Mouse (Mus musculus): ENCODE results near the gene Asah2. TPM values are rescaled to one million over a fixed set of nuclear protein-coding genes. Genes with fewer than 3 reads are reported as not detected.
"Not testable (repeated sequence)": the region's sequence is repeated elsewhere in the genome, so short reads cannot be mapped to it uniquely, and the experiment has no call there.

Asah2 gene
- total RNA-seq (2021): 10 to 100 TPM; 22.7 to 23.2 TPM
- long read RNA-seq, experiment 1, partial matches to known transcripts: 0 of 2 reads
- long read RNA-seq, experiment 1, other reads (novel, unspliced or antisense): 2 of 2 reads
- long read RNA-seq, experiment 2, partial matches to known transcripts: 0 of 5 reads
- long read RNA-seq, experiment 2, other reads (novel, unspliced or antisense): 5 of 5 reads

DNA sequence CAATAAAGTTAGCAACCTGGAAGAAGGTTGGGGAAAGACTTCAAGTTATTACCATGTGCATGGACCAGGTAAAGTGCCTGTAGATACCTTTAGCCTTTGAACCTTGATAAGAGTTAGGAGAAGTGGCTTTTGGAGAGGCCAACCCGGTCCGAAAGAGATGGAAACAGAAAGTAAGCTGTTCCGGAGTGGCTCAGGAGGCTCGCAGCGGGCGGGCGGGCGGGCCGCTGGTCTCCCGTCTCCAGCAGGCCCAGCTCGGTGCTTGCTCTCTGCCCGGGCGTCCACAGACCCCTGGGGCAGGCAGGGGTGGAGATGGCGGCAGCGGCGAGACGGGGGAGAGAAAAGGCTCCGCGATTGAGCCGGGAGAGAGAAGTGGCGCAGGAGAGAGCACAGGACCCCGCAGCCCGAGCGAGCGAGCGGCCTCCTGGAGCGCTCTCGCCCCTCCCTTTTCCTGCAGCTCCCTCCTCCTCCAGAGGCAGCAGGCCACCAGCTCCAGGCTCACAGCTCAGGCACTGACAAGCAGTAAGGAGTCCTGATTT, at the start of gene Asah2:
TSS of gene Asah2 (minus strand) at position 441 of the 536 bp plus-strand sequence.
- peak; percentile 37 to 56 for DNase-seq (ENCODE audit: low spot score in 2 of 2)

DNA sequence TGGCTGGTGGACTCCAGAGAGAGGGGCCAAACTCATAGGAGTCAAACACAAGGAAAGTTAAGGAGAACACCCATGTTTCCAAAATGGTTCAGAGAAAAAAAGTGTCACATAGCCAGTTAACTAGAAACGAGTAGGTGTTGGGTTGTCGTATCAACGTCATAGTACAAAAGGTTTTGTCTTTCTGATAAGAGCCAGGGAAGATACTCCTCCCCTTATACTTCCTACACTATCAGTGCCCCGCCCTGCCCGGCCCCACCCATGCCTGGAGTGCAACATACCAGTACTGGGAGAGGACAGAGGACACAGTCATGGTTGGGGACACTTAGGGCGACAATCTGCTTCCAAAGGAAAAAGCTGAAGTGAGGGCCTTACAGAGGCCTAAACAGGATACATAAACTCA, 49.0 kb upstream of the Asah2 start:
- no peak for DNase-seq (ENCODE audit: low spot score in 2 of 2)

DNA sequence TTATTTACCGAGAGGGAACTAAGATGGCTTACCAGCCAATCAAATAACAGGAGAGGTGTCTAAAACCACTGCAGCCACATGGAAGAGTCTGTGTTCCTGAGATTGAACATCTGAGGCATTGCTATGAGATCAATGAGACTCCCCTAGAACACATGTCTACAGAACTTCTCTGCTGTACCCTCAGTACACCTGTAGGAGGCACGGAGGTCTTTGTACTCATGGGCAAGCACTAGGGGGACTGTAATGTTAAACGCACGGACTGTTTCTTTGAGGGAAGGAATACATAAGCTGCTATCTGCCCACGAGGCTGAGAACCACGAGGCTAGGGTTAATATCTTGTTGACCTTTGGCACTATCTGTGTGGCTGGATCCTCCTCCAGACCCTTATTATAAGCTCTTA, 44.5 kb upstream of the Asah2 start:
- no peak for DNase-seq (ENCODE audit: low spot score in 2 of 2)

DNA sequence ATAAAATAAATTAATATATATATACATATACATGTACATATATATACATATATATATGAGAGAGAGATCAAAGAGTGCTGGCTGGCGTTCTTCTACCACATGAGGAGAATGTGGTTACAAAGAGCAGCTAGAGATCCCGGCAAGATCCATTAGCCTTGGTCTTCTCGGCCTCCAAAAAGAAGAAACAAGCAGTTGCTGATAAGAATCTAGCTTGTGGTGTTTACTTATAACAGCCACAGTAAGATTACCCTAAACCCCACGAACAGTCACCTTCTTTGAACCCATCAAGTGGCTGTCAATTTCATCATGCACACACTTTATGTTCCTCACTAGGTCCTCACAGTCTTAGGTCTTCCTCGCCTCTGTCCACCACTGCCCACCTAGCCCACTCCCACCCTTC, 40.7 kb upstream of the Asah2 start:
- no peak for DNase-seq (ENCODE audit: low spot score in 2 of 2)

DNA sequence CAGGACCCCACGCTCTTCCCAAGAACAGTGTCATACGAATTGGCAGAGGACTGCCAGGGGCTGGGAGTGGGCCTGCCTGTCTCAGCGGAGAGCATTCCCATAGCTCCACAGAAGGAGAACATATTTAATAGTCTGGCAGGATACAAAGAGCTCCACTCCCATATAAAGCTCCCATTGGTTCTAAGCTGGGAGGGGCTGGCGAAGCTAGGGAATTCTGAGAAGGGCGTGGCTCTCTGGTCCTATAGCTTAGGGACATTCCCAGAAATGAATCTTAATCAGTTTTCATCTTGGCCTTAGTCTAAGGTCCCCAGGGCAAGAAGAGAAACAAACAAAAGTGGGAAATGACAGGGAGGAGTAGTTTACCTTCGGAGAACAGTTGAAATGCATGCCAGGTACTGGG, 34.4 kb upstream of the Asah2 start:
- no peak for DNase-seq (ENCODE audit: low spot score in 2 of 2)

DNA sequence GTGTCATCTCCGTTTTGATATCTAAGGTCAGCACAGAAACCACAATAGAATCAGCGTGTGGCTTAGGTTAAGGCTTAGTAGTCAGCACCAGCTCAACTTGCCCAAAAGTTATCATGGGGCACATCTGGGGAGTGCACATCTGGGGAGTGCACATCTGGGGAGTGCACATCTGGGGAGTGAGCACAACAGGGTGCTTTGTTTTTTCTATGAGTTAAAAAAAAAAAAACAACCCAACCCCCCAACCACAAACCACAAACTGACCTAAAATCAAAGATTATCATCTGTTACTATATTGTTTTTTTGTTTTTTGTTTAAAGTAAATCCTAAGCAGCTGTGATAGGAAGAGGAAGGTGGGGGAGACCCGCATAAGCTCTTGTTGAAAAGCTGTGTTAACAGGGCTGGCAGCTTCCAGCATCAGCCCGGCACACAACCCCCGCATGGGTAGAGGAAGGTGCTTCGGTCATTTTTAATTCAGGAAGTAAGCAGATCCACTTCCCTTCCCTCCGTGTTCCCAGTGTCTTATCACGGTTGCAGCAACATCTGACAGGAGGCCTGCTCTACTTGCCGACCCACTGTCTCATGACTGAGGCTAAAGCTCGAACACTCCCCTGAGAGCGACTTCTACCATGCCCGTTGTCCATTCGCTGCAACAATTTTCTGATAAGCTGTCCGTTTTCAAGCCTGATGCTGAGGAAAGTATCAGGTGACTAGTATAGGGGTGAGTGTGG, 30.5 kb upstream of the Asah2 start:
- no peak for DNase-seq (ENCODE audit: low spot score in 2 of 2)

DNA sequence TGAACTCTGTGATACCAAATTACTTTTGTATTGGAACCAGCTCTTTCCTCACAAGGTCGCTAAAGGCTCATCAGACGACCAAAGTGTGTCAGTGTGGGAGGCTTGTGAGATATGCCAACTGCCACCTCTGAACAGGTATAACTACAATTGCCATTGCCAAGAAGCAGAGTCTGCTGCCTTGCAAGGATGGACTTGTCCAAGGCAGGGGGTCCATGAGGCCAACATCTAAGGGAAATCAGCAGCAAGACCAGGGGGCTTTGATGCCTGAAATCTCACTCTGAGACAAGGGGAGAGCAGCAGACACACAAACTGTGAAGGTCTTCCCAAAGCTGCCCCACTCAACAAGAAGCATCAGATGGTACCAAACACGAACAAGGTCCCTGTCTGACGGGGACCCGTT, 29.9 kb upstream of the Asah2 start:
- DNase-seq (ENCODE audit: low spot score in 2 of 2): no peak

DNA sequence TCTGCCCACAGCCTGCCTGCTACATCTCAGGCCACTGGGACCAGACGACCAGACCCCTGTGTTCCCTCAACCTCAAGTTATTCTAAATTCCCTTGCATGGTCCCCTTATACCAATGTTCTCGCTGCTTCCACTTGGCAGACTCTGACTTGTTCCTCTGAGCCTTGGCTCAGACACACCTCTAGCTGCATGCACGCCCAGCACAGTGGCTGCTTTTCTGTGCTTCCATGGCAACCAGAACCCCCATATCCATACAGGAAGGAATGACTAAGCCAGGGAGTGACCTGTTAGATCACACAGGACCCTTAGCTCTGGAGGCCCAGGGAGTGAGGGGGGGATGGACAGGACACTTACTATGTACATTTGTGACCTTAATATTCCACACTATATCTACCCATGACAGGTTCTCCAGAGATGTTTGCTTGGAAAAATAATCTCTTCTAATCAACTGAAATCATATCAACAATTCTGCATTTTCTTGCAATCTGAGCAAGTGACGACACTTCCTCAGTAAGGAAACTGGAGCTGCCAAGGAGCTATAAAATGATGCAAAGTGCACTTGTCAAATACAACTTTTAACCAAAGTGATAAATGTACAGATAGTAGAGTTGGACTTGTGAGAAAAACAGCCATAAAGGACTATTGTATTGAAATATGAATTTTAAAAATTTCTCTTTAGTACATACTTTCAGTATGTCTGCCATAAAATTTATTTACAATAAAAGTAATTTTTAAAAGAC, 29.0 kb upstream of the Asah2 start:
- no peak for DNase-seq (ENCODE audit: low spot score in 2 of 2)

DNA sequence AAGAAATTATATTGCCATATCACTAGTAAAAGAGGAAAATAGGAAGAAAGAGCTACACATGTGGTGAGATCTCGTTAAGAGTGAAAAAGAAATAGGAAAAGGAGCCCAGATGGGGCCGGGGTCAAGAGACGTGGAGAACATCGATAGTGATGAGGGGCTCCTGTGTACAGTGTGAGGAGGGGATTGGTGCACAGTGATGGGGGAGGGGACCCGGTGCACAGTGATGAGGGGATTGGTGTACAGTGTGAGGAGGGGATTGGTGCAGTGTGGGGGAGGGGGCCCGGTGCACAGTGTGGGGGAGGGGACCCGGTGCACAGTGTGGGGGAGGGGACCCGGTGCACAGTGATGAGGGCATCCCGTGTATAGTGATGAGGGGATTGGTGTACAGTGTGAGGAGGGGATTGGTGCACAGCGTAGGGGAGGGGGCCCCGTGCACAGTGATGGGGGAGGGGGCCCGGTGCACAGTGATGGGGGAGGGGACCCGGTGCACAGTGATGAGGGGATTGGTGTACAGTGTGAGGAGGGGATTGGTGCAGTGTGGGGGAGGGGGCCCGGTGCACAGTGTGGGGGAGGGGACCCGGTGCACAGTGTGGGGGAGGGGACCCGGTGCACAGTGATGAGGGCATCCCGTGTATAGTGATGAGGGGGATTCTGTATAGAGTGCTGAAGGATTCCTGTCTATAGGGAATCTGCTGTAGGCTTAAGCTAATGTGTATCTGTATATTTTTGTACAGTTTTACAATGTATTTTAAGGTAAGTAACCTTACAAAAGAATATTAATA, 23.9 kb upstream of the Asah2 start:
- DNase-seq (ENCODE audit: low spot score in 2 of 2): not testable (repeated sequence)

DNA sequence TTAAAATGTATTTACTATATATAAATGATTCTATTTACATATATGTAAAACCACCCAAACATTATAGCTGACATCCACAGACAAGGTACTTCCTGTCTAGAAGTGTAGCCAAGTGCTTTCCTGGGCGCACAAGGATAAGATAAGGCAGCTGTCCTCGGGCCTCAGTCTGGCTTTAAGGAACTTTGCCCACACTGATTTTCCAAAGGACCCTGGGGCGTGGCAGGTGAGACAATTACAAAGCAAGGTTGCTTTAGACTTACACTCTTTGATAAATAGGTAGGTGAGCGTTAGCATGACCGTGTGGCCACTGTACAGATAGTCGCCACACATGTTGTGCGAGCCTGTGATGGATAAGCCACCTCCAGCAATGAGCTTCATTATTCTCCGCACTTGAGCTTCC, 21.3 kb upstream of the Asah2 start:
- no peak for DNase-seq (ENCODE audit: low spot score in 2 of 2)

DNA sequence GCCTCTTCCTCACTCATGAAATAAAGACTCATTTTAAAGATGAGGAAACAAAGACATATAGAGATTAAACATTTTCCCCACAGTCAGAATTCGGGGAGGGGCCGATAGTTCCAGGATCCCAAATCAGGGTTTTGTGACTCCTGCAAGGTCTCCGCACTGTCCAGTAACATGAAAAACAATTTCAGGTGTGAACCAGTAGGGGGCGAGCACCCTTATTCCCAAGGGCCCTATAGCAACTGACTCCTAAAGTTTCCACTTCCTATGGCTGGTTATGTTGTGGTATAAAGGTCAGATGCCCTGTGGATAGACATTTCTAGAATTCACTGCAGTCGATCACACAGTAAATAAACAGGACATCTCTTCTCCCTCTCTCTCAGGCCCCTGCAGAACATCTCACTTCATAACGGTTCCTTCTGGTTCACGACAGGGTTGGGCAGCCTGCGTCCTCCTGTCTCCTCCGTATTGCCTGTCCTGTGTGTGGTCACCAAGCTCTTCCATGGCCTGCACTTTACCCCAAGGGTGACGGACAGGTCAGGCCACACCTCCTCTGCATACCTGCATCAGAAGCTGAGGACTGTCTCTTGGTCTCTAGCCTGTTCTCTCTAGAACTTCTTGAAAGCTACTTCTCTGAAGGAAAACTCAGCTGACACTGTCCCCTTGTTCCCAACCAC, 19.3 kb upstream of the Asah2 start:
- DNase-seq (ENCODE audit: low spot score in 2 of 2): no peak

DNA sequence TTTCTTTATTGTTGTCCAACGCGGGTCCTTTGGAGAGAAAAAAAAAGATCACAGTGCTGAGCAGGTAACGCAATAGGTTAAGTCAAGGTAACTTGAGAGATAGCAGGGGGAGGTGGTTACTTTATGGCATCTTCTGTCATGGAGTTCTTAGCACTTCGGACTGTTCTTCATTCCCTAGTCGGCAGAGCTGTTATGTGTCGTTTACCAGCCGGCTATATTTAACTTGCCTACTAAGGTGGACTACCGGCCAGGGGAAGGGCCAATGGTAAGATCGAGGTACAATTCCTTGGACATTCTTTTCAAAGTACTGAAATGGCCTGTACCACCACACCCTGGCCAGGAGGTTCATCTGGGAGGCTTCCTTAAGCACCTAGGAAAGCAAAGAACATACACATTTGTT, 16.1 kb upstream of the Asah2 start:
- DNase-seq (ENCODE audit: low spot score in 2 of 2): no peak

DNA sequence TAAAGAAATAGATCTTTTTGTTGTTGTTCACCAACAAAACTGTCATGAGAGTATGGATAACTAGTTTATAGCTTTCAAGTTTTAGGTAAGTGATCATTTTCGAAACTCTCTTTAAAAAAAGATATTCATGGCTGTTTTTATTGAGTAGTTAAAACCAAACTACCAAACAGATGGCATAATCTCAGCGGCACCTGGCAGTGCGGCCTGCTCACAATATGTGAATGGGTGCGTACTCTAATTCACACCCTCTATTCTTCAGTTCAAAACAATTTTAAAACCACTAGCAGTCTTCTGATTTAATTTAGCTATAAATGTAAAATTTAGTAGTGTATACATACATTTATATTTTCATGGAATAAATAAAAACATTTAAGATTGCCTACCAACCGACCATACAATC, 15.2 kb upstream of the Asah2 start:
- no peak for DNase-seq (ENCODE audit: low spot score in 2 of 2)

DNA sequence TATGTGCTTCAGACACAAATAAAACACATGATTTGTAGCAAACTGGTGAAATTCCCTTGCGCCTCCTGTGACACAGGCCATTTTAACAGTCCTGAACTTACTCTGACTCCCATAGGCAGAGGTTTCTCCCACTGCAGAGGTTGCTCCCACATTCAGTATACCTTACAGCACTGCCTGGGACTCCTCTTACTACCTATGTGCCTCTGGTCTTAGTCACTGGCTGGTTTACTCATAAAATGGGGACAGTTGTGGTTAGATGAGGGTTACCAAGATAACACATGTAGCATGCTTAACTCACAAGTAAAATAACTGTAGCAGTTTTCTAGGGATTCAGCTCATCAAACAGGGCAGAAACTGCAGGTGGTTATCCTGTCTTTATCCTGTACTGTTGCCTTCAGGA, 12.8 kb upstream of the Asah2 start:
- no peak for DNase-seq (ENCODE audit: low spot score in 2 of 2)

DNA sequence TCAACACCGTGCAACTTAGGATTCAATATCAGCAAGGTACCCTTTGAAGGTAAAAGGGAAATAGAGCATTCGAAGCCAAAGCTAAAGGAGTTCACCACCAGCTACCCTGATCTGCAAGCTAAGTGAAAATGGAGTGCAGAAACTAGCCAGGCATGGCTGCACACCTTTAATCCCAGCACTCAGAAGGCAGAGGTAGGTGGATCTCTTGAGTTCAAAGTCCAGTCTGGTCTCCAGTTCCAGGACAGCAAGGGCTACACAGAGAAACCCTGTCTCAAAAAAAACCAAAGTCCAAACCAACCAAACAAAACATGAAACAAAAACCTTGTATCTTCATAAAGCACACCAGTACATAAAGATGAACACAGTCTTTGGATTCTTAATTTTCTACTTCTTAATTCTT, 11.7 kb upstream of the Asah2 start:
- DNase-seq (ENCODE audit: low spot score in 2 of 2): no peak

DNA sequence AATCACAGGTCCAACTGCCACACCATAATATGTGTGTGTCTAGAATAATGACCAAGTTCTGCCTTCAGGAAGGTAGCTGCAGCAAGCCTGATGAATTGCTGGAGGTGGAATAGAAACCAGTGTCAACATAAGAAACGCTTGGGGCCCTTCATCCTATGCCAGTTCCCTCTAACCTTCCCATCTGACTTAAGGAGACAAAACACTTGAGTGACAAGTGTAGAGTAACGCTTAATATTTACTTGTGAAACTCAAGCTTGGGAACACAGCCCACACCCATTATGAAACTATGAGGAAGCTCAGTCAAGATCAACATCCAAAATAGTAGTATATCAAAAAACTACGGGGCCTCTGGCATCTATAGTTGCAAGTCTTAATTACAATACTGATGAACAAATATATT, 10.5 kb upstream of the Asah2 start:
- no peak for DNase-seq (ENCODE audit: low spot score in 2 of 2)

DNA sequence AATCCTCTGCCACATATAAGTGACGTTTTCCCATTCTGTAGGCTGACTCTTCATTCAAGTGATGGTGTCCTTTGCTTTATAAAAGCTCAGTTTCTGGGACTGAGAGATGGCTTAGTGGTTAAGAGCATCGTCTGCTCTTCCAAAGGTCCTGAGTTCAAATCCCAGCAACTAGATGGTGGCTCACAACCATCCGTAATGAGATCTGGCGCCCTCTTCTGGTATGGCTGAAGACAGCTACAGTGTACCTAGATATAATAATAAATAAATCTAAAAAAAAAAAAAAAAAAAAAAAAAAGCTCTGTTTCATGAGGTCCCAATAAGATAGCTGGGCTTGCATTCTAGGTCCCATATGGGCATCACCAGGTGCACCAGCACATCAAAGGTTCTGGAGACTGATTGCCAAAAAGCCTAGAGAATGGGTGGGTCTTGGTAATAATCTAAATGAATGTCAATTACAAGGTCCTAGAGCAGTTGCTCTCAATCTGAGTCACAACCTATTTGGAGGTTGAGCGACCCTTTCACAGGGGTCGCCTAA, 9.5 kb upstream of the Asah2 start:
- DNase-seq (ENCODE audit: low spot score in 2 of 2): no peak

DNA sequence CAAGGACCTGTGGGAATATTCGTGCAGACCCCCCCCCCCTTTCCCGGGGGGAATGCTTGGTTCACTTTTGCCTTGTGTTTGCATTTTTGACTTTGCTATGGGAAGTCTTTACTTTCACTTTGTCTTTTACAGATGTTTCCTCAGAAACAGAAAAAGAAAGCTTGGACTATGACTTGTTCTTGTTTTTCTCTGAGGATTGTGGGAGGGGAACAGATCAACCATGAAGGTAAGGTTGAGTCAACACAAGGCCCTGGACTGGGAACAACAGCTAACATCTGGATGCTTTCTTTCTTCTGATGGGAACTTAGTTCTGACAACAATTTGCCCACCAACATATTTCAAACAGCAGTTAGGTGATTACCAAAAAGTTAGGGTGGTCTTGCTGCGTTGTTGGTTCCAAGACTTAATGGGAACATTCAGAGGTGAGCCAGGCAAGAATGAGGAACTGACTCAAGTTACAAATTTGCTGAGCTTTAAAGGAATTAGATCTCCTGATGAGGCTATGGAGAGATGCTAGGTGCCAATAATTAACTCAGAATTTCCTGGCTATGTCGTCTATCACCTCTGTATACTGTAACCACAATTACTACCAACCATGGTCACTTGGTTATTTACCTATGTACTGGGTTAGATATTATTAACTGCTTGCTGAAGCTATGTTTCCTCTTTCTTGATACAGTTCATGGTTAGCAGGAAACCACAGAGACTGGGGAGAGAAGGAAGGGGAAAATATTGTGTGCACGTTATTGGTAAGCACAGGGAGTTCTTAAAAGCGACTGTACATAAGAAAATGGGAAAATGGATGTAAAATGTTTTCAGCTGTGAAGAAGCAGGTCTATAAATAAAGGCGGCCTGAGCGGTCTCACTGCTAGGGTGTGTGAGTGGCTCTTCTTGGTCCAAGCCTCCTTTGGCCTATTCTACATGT, 4.1 kb upstream of the Asah2 start:
- no peak for DNase-seq (ENCODE audit: low spot score in 2 of 2)

DNA sequence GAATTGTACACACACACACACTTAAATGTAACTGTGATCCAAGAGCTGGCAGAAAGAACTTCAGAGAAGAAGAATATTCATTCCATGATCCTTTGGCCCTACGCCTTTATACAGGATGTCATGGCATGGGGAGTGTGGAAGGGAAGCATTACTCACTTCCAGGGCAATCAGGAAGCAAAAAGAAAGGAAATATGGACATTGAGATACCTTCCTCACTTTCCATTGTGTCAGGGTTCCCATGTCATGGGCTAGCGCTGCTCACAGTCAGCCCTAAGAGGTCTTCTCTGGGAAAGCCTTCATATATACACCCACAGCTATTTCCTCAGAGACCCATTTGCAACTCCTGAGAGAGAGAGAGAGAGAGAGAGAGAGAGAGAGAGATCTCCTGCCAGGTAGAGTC, 1.3 kb downstream of the Asah2 start:
- DNase-seq (ENCODE audit: low spot score in 2 of 2): no peak

DNA sequence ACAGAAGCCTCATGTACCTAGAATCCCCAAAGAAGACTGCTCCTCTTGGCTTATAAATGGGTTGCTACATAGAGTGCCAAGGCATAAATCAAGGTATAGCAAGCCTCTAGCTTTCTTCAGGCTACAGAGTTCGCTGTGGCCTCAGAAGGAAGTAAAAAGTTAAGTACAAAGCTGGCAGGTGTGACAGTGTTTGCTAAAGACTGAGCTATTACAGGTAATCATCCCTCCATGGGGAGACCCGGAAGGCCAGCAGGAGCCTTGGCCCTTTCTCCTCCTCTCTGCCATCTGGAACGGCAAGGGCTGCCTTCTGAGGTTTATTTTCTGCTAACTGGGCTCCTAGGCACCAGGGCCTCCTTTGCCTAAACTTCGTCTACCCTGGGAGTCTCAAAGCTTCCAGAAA, 3.8 kb downstream of the Asah2 start:
- no peak for DNase-seq (ENCODE audit: low spot score in 2 of 2)

Measured in adrenal gland, postnatal 4 days (tissue).